Mouse (Mus musculus): ENCODE data around the gene Slc25a19. TPM values are rescaled to one million over a fixed set of nuclear protein-coding genes. Genes with fewer than 3 reads are reported as not detected.

Slc25a19 gene
- polyA plus RNA-seq, 1 experiment: 1.3 TPM

GRCm38 (mm10) chr11:115643265-115643664, 15.2 kb upstream of the Slc25a19 start:
- Histone ChIP-seq H3K36me3 (ENCODE audit: control insufficient read depth) (peaks cover 47% of the 10 kb centered on the region), H3K27me3 (ENCODE audit: control insufficient read depth) (no peaks in the 10 kb centered on the region), H3K4me3 (replicated peaks) (no peak overlapping the region), H3K9me3 (ENCODE audit: control insufficient read depth, low read length) (no peaks in the 10 kb centered on the region), H3K4me1 (ENCODE audit: control insufficient read depth) (peaks cover 7% of the 10 kb centered on the region)
- TF ChIP-seq GATA1 (IDR thresholded peaks at IDR 0.05; ENCODE audit: low read length): no peak
- no peak for TF ChIP-seq TAL1 (IDR thresholded peaks at IDR 0.05; ENCODE audit: low read length)

- no peaks in the 10 kb centered on the region for H3K27me3 ChIP-seq (ENCODE audit: control insufficient read depth)
- peaks cover 41% of the 10 kb centered on the region for H3K36me3 ChIP-seq (ENCODE audit: control insufficient read depth)
- no peak for TF ChIP-seq GATA1 (IDR thresholded peaks at IDR 0.05; ENCODE audit: low read length)
- no peak overlapping the region for H3K4me3 ChIP-seq (replicated peaks)
- H3K4me1 ChIP-seq (ENCODE audit: control insufficient read depth): peaks cover 7% of the 10 kb centered on the region
- H3K9me3 ChIP-seq (ENCODE audit: control insufficient read depth, low read length): no peaks in the 10 kb centered on the region
These were observed 14.6 kb upstream of the Slc25a19 start for GRCm38 (mm10) chr11:115642705-115643104.

DNA sequence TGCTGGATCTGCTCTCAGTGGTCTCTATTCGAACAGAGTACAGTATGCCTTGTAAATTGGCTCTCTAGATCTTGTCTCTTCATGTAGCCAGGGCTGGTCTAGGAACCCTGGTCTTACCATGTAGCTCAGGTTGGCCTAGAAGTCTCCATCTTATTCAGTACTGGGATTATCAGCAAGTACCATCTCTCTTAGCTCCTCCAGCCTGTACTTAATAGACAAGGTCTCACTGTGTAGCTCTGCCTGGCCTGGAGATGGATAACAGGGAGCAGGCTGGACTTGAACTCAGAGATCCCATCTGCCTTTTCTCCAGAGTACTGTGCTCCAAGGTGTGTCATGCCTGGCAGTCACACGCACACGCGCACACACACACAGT, 13.6 kb upstream of the Slc25a19 start:
- H3K27me3 ChIP-seq (ENCODE audit: control insufficient read depth): no peaks in the 10 kb centered on the region
- TF ChIP-seq TAL1 (IDR thresholded peaks at IDR 0.05; ENCODE audit: low read length): no peak
- no peak for TF ChIP-seq GATA1 (IDR thresholded peaks at IDR 0.05; ENCODE audit: low read length)
- H3K4me3 ChIP-seq (replicated peaks): no peak overlapping the region
- H3K4me1 ChIP-seq (ENCODE audit: control insufficient read depth): peaks cover 7% of the 10 kb centered on the region
- peaks cover 35% of the 10 kb centered on the region for H3K36me3 ChIP-seq (ENCODE audit: control insufficient read depth)
- H3K9me3 ChIP-seq (ENCODE audit: control insufficient read depth, low read length): no peaks in the 10 kb centered on the region

- TF ChIP-seq TAL1 (IDR thresholded peaks at IDR 0.05; ENCODE audit: low read length) (no peak), GATA1 (IDR thresholded peaks at IDR 0.05; ENCODE audit: low read length) (no peak)
- peaks cover 30% of the 10 kb centered on the region for H3K36me3 ChIP-seq (ENCODE audit: control insufficient read depth)
- peaks cover 7% of the 10 kb centered on the region for H3K4me1 ChIP-seq (ENCODE audit: control insufficient read depth)
- H3K4me3 ChIP-seq (replicated peaks): no peak overlapping the region
- no peaks in the 10 kb centered on the region for H3K9me3 ChIP-seq (ENCODE audit: control insufficient read depth, low read length)
- no peaks in the 10 kb centered on the region for H3K27me3 ChIP-seq (ENCODE audit: control insufficient read depth)
These were observed 13.0 kb upstream of the Slc25a19 start for GRCm38 (mm10) chr11:115640978-115641663.

- Histone ChIP-seq H3K9me3 (ENCODE audit: control insufficient read depth, low read length) (no peaks in the 10 kb centered on the region), H3K27me3 (ENCODE audit: control insufficient read depth) (no peaks in the 10 kb centered on the region), H3K4me3 (replicated peaks) (no peak overlapping the region), H3K4me1 (ENCODE audit: control insufficient read depth) (peaks cover 7% of the 10 kb centered on the region), H3K36me3 (ENCODE audit: control insufficient read depth) (peaks cover 23% of the 10 kb centered on the region)
- TF ChIP-seq TAL1 (IDR thresholded peaks at IDR 0.05; ENCODE audit: low read length) (no peak), GATA1 (IDR thresholded peaks at IDR 0.05; ENCODE audit: low read length) (no peak)
These were observed 12.3 kb upstream of the Slc25a19 start for GRCm38 (mm10) chr11:115640311-115640828.

DNA sequence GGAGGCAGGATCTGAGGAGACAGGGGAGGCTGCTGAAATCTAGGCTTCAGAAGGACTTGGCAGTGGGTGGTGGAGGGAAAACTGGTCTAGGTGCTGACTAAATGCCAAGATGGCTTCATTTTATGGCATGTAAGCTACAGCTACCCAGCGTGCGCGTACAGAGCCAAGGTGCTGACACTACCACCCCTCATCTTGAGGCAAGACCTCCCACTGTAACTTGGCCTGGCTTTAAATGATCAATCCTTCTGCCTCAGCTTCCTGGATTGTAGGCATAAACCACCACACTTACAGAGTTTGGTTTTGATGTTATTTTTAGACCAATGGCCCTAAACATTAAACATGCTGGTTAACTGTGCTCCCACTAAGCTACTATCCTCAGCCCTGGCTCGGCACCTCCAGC, 11.4 kb upstream of the Slc25a19 start:
- TF ChIP-seq TAL1 (IDR thresholded peaks at IDR 0.05; ENCODE audit: low read length) (no peak), GATA1 (IDR thresholded peaks at IDR 0.05; ENCODE audit: low read length) (no peak)
- peaks cover 7% of the 10 kb centered on the region for H3K4me1 ChIP-seq (ENCODE audit: control insufficient read depth)

DNA sequence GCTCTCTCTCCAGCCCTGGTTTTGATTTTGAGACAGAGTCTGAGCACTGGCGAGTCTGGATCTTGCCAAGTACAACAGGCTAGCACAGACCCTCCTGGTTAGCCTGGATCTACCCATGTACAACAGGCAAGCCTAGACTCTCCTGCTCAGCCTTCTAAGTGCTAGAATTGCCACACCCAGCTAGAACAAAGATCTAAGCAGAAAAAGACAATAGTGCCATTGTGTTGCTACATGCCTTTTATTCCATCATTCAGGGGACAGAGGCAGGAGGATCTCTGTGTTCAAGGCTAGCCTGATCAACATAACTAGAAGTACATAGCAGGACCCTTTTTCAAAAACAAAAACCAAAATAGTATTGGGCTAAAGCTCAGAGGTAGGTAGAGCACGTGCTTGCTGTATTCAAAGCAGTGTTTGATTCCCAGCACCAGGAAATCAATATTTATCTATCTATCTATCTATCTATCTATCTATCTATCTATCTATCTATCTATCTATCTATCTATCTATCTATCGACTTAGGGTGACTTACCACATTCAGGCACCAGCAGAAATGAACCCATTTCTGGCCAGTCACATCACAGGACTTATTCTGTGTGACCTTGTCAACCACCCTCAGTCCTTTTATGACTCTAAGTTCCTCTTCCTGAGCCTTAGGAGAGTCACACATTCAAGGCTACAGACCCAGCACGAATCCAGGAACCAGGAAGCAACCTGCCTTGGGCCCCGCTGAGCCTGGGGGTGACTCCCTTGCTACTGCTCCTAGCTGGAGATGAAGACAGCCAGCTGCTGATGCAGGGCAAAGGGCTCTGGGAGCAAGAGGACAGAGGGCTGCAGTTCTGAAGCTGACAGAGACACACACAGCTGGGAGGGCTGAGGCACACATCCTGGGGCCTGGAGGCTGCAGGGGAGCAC, 10.7 kb upstream of the Slc25a19 start:
- Histone ChIP-seq H3K4me3 (replicated peaks) (no peak overlapping the region), H3K9me3 (ENCODE audit: control insufficient read depth, low read length) (no peaks in the 10 kb centered on the region), H3K27me3 (ENCODE audit: control insufficient read depth) (no peaks in the 10 kb centered on the region), H3K36me3 (ENCODE audit: control insufficient read depth) (peaks cover 11% of the 10 kb centered on the region), H3K4me1 (ENCODE audit: control insufficient read depth) (peaks cover 7% of the 10 kb centered on the region)
- TF ChIP-seq GATA1 (IDR thresholded peaks at IDR 0.05; ENCODE audit: low read length): no peak
- TF ChIP-seq TAL1 (IDR thresholded peaks at IDR 0.05; ENCODE audit: low read length): no peak

More for the DNA sequence above, 11.4 kb upstream of the Slc25a19 start:
- H3K4me3 ChIP-seq (replicated peaks): no peak overlapping the region
- no peaks in the 10 kb centered on the region for H3K9me3 ChIP-seq (ENCODE audit: control insufficient read depth, low read length)
- peaks cover 17% of the 10 kb centered on the region for H3K36me3 ChIP-seq (ENCODE audit: control insufficient read depth)
- H3K27me3 ChIP-seq (ENCODE audit: control insufficient read depth): no peaks in the 10 kb centered on the region

- Histone ChIP-seq H3K27me3 (ENCODE audit: control insufficient read depth) (no peaks in the 10 kb centered on the region), H3K4me1 (ENCODE audit: control insufficient read depth) (peaks cover 7% of the 10 kb centered on the region), H3K36me3 (ENCODE audit: control insufficient read depth) (no peaks in the 10 kb centered on the region), H3K4me3 (replicated peaks) (no peak overlapping the region), H3K9me3 (ENCODE audit: control insufficient read depth, low read length) (no peaks in the 10 kb centered on the region)
- TF ChIP-seq GATA1 (IDR thresholded peaks at IDR 0.05; ENCODE audit: low read length) (no peak), TAL1 (IDR thresholded peaks at IDR 0.05; ENCODE audit: low read length) (no peak)
These were observed 8.9 kb upstream of the Slc25a19 start for GRCm38 (mm10) chr11:115636960-115637359.

GRCm38 (mm10) chr11:115635484-115635883, 7.4 kb upstream of the Slc25a19 start:
- H3K4me1 ChIP-seq (ENCODE audit: control insufficient read depth): peaks cover 9% of the 10 kb centered on the region
- H3K4me3 ChIP-seq (replicated peaks): no peak overlapping the region
- TF ChIP-seq TAL1 (IDR thresholded peaks at IDR 0.05; ENCODE audit: low read length): no peak
- no peak for TF ChIP-seq GATA1 (IDR thresholded peaks at IDR 0.05; ENCODE audit: low read length)

More at GRCm38 (mm10) chr11:115635484-115635883, 7.4 kb upstream of the Slc25a19 start:
- Histone ChIP-seq H3K9me3 (ENCODE audit: control insufficient read depth, low read length) (no peaks in the 10 kb centered on the region), H3K27me3 (ENCODE audit: control insufficient read depth) (no peaks in the 10 kb centered on the region), H3K36me3 (ENCODE audit: control insufficient read depth) (no peaks in the 10 kb centered on the region)

Data from erythroblast, embryonic 14.5 days (primary cell).